Mouse (Mus musculus): Measurements from ENCODE around the gene Kras.

GRCm38 (mm10) chr6:145277138-145277763 lies 27.2 kb upstream of the Kras start:
- TF ChIP-seq CTCF (IDR thresholded peaks at IDR 0.05; ENCODE audit: low read depth, low read length) = no peak
- no peak for TF ChIP-seq EP300 (IDR thresholded peaks at IDR 0.05; ENCODE audit: insufficient read depth, low read depth, low read length)
- TF ChIP-seq POLR2A (IDR thresholded peaks at IDR 0.05; ENCODE audit: insufficient read depth, low read length) = no peak

All from ES-Bruce4 (cell line).